Mouse (Mus musculus): Measurements from ENCODE around the gene Apaf1.

Apaf1 gene

DNA sequence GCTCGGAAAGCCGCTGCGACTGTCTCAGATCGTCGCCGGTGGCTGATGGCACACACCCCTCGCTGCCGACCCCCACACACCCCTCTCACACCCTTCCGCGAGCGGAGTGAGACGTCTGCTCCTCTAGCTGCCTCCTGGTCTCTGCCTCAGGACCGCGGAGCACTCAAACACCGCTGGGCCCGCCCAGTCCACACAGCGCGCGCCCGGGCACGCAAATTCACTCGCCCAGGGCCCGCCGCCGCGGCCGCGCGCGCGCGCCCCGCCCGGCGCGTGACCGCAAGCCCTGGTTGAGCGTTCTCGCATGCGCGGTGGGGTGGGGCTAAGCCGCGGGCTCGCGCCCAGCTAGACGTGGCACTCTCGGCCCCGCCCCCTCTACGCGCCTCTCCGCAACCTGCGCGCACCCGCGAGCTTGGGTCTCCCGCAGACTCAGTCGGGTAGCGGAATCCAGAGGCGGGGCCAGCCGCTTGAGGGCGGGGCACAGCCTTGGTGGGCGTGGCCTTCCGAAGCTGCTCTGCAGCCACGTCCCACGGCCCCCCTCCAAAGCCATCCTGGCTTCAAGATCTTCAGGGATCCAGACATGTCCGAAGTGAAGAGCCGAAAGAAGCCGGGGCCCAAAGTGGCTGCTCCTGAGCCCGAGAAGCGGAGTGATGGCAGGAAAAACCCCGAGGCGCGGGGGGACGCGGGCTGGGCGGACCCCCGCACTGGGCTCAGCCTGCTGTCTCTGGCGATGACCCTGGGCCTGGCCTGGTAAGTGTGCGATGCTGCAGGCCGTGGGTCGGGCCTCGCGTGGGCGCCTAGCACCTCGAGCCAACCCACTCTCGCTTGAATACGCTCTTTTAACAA lies at the start of gene Apaf1, which contains the start of gene Ikbip:
Apaf1 (minus strand) TSS at position 221 of the 843 bp plus-strand sequence.
Ikbip (plus strand) TSS at position 391 of the 843 bp plus-strand sequence.
- DNase-seq (ENCODE audit: low spot score) = peak; percentile 100

DNA sequence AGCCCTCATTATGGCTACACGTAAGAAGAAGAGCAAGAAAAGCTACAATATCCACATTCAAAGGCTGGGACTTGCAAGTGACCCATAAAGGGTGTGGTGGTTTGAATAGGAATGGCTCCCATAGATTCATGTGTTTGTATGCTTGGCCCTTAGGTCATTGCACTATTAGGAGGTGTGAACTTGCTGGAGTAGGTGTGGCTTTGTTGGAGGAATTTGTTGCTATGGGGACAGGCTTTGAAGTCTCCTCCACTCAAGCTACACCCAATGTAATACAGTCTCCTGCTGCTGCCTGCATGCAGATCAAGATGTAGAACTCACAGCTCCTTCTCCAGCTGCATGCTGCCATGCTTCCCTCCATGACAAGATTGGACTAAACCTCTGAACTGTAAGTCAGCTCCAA lies 49.0 kb upstream of the Apaf1 start:
- DNase-seq (ENCODE audit: low spot score) = no peak

DNA sequence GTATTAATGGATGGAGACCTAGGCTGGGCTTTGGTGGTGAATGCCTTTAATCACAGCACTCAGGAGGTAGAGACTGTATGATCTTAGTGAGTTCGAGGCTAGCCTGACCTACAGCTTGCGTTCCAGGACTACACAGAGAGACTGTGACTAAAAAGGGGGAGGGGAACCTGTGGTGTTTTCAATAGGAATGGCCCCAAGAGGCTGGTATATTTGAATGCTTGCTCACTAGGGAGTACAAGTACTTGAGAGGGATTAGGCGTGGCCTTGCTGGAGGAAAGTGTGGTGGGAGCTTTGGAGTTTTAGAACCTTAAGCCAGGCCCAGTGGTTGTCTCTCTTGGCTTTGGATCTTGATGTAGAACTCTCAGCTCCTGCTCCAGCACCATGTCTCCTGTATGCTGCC lies 48.2 kb upstream of the Apaf1 start:
- DNase-seq (ENCODE audit: low spot score) = no peak

DNA sequence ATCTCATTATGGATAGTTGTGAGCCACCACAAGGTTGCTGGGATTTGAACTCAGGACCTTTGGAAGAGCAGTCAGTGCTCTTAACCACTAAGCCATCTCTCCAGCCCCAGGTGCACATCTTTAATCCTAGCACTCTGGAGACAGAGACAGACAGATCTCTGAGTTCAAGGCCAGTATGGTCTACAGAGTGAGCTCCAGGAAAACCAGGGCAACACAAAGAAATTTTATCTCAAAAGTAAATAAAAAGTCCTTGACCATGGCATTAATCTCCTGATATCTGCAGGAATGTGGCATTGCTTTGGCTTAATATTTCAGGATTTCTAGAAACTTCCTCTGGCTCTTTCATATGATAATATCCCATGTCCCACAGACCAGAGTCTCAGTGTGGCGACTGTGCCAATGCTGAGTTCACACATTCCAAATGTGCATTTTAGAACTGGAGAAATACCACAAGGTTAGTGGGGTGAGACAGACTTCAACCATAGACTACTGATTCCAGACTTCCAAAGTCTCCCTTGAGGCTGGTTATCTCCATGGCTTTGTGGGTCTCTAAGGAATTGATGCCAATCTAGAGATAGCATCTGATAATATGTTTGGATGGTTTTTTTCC lies 46.1 kb upstream of the Apaf1 start:
- DNase-seq (ENCODE audit: low spot score) = no peak

- no peak for DNase-seq (ENCODE audit: low spot score)
These were observed 44.8 kb upstream of the Apaf1 start for GRCm38 (mm10) chr10:91127395-91127794.

- no peak for DNase-seq (ENCODE audit: low spot score)
These were observed 44.2 kb upstream of the Apaf1 start for GRCm38 (mm10) chr10:91126618-91127355.

DNA sequence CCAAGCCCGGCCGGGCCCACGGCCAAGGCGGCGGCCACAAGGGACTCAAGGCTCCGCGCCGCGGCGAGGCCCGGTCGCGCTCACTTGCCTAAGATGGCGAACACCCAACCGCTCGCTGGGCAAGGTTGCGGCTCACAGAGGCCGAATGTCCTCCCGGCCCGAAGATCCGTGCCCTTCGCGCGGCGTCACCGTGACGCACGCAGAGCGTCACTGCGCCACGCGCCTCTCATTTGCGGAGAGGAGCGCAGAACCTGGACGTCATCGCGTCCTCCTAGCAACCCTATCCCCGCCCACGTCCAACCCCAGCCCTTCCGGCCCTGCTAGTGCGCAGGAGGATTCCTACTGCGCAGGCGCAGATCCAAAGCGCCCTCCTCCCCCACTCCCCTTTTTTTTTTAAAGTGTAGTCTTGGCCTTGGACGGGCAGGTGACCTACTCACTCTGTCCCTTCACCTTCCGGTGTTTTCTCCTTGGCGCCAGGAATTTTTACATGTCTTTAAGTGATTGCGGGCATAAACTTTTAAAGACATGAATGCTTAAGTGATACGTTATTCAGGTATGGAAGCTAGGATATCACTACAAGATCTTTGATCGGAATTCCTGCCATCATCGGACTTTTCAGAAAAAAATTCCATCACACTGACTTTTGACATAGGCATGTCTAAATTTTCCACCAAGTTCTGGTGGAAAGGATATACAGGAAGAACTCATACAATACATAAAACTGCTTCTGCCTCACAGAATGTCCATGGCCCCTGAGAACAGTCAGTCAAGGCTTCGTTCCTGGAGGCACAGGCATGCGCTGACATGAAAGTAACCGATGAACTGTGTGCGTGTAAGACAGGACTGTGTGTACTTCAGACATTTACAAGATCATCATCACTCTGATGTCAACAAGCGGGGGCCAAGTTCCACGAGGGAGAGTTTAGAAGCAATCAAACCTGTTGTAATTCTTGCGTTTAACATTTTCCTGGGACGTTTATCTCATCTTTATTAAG lies 41.6 kb upstream of the Apaf1 start, which contains the start of gene Slc25a3:
Slc25a3 (minus strand) TSS at position 232 of the 995 bp plus-strand sequence.
- DNase-seq (ENCODE audit: low spot score) = peak; percentile 99

DNA sequence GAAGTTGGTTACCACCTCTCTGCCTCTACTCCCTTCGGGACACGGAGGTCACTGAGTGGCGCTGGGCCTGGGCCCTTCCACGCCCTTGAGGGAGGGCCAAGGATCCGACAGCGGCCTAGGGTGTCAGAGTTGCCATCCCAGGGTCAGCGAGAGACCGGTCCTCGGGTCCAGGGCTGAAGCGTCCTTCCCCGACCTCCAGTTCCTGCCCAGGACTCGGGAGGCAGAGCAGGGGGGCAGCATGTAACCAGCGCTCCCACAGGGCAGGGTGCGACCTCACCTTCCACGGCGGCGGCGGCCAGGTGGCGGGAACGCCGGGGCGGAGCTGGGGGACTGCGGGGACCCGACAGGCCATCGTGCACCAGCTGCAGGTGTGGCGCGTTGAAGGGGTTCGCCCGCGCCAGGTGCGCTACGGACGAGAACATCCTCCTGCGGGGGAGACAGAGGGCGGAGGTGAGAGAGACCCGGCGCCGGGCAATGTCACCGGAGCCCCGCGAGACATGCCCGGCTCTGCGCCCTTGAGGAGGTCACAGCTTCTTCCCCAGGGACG lies 40.8 kb upstream of the Apaf1 start:
- no peak for DNase-seq (ENCODE audit: low spot score)

GRCm38 (mm10) chr10:91122646-91123045 lies 40.1 kb upstream of the Apaf1 start:
- no peak for DNase-seq (ENCODE audit: low spot score)

DNA sequence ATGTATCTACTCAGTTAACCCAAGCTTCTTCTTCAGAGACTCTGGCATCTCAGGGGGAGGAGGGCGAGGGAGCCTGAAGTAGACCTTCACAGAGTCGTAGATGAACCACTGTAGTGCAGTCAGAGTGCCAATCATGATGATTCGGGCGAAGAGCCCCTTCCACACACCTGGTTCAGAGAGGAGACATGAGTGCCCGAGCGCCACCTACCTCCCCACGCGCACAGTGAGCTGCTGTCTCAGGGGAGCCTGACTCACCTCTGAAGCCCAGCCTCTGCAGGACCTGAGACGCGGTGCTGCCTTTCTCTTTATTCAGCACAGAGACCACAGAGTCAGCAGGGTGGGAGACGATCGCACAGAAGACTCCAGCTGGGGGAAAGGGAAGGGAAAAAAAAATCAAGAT lies 34.4 kb upstream of the Apaf1 start:
- DNase-seq (ENCODE audit: low spot score) = no peak

DNA sequence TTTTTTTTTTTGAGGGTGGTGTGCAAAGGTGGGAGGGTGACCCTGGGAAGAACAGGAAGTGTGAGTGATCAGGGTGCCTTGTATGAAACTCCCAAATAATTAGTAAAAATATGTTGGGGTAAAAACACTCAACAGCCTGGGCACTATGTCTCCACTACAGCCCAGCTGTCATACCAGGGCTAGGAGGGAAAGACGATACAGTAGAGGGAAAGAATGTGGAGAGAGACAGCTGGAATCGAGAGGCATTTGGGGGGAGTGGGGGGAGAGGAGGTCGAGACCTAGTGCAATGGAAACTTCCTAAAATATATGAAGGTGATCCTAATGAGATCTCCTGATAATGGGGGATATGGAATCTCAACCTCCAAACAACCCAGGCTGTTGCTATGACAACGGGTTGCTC lies 27.3 kb upstream of the Apaf1 start:
- DNase-seq (ENCODE audit: low spot score) = no peak

GRCm38 (mm10) chr10:91105981-91106380 lies 23.4 kb upstream of the Apaf1 start:
- no peak for DNase-seq (ENCODE audit: low spot score)

GRCm38 (mm10) chr10:91102799-91103590 lies 20.4 kb upstream of the Apaf1 start:
- DNase-seq (ENCODE audit: low spot score) = no peak

DNA sequence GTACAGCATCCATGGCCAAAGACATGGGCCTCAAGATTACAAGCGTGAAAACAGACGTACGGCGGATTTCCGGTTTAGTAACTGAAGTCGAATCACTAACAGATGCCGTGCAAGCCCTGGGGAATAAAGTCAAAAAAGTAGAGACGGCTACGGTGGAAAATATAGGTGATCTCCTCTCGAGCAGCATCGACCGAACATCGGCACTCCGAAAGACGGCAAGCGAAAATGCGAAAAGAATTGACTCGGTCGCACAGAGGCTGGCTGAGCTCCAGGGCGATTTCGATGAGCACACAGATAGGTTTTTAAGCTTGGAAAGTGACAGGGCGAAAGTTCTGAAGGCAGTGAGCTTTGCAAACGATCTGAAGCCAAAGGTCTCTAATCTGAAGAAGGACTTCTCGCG lies 19.4 kb upstream of the Apaf1 start:
- no peak for DNase-seq (ENCODE audit: low spot score)

GRCm38 (mm10) chr10:91100101-91100500 lies 17.5 kb upstream of the Apaf1 start:
- no peak for DNase-seq (ENCODE audit: low spot score)

DNA sequence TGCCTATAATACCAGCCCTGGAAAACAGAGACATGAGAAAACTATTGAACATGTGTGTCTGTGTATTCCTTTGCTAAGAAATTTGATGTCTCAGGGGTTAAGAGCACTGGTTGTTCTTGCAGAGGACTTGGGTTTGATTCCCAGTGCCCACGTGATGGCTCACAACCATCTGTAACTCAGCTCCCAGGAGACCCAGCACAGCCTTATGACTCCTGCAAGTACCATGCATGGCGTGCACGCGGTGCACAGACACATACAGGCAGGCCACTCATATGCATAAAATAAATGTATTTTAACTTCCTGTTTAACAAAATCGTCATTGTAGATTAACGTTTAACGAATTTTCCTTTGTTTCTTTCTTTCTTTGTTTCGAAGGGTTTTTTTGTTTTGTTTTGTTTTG lies 15.5 kb upstream of the Apaf1 start:
- DNase-seq (ENCODE audit: low spot score) = no peak

DNA sequence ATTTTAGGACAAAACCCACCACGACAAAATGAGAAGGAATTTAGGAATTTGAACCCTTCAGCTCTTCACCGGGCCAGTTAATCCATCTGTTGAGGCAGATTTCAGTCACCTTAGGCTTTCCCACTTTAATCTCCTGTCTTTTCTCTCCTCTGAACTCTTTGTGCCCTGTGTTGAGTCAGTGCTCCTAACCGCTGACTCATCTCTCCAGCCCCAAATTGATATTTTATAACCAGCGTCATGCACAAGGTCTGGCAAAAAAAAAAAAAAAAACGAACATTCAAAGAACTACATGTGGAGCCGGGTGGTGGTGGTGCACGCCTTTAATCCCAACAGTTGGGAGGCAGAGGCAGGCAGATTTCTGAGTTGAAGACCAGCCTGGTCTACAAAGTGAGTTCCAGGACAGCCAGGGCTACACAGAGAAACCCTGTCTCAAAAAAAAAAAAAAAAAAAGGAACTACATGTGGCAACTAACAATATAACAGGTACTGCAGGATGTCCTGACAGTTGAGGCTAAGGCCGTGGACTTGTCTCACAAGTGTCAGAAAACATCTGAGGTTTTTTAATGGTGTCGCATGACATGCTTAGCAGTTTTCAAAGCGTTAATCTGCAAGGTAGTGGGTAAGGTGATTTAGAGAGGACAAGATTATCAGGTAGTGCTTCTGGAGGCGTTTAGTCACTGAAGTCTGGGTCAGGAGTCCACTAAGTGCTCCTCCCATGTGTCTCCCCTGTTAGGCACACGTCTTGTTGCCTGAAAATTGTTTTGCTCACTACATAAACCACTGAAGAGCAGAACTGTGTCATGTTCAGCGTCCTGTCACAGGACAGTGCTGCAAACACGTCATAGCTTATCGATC lies 11.9 kb upstream of the Apaf1 start:
- no peak for DNase-seq (ENCODE audit: low spot score)

DNA sequence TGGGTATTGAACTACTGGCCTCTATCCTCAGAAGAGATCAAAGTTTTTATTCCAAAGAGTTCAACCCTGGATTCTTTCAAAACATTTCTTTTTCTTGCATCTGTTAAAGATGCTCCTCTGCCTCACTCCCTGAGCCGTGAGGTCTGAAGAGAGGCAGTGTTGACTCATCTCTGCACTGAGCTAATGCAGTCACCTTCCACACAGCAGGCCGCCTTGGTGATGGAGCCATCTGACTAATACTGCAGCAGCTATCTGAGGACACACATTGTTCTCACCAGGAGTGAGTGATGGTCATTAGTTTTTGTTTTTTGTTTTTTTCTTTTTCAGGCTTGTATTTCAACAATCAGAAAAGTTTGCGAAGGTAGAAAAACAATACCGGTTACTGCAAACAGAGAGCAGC lies 10.2 kb upstream of the Apaf1 start:
- DNase-seq (ENCODE audit: low spot score) = no peak

DNA sequence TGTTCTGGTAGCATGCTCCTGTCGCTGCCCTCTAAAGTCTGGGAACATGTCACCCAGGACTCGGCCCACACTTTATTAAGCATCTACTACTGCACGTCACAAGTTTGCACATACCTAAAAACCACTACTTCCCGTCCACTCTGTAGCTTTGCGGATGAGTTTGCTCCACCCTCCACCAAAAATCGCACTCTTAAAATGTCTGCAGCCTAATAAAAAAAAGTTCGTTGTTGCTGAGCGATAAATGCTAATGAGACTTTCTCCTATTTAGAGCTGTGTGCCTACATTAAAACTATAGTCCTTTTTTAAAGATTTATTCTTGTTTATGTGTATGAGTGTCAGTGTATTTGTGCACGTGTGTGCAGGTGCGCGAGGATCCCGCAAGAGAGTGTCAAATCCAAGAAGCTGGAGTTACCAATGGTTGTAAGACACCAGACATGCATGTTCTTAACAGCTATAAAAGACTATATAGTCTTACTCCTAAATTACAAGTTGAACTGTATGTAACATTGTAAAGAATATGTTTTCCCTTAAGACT lies 890 bp upstream of the Apaf1 start:
- no peak for DNase-seq (ENCODE audit: low spot score)
